Mouse (Mus musculus): ENCODE data around the gene Dot1l. TPM values are rescaled to one million over a fixed set of nuclear protein-coding genes. Genes with fewer than 3 reads are reported as not detected.
A peak's percentile ranks its signal among the peaks of the same experiment; 100 is the strongest.

Dot1l gene
- polyA plus RNA-seq, 1 experiment from 2014 or later = 27.3 TPM

- no peaks in the 10 kb centered on the region for H3K9me3 ChIP-seq (ENCODE audit: control insufficient read depth, low read length)
- WGBS = 96% methylated on average over 2 of the region's 2 CpGs
- no peak overlapping the region for H3K4me2 ChIP-seq (ENCODE audit: low read depth, low read length)
- no peak overlapping the region for H3K4me3 ChIP-seq (ENCODE audit: low read depth, low read length)
- peaks cover 25% of the 10 kb centered on the region for H3K4me1 ChIP-seq (ENCODE audit: control insufficient read depth, insufficient read depth, low read length)
- no peak for ATAC-seq (ENCODE audit: low read depth)
- no peak overlapping the region for H3K27ac ChIP-seq (ENCODE audit: low read depth, low read length)
- no peak overlapping the region for H3K9ac ChIP-seq (replicated peaks; ENCODE audit: low read depth, low read length)
- H3K27me3 ChIP-seq (ENCODE audit: control insufficient read depth, insufficient read depth, low read length) = peaks cover under 1% of the 10 kb centered on the region; the same call in 1 of the 2 replicates
- H3K36me3 ChIP-seq (ENCODE audit: control insufficient read depth, insufficient read depth, low read length) = peaks cover 37% of the 10 kb centered on the region
Observed at GRCm38 (mm10) chr10:80804340-80804739, 49.3 kb downstream of the Dot1l start.

- Histone ChIP-seq H3K4me1 (ENCODE audit: control insufficient read depth, insufficient read depth, low read length) (peaks cover 21% of the 10 kb centered on the region), H3K9me3 (ENCODE audit: control insufficient read depth, low read length) (no peaks in the 10 kb centered on the region), H3K4me2 (ENCODE audit: low read depth, low read length) (no peak within 1 kb of the TSS), H3K36me3 (ENCODE audit: control insufficient read depth, insufficient read depth, low read length) (peaks cover 37% of the 10 kb centered on the region), H3K27me3 (ENCODE audit: control insufficient read depth, insufficient read depth, low read length) (peaks cover 3% of the 10 kb centered on the region), H3K27ac (ENCODE audit: low read depth, low read length) (no peak within 1 kb of the TSS), H3K4me3 (ENCODE audit: low read depth, low read length) (no peak within 1 kb of the TSS), H3K9ac (replicated peaks; ENCODE audit: low read depth, low read length) (no peak within 1 kb of the TSS)
- WGBS = 72% methylated on average over 6 of the region's 6 CpGs
- ATAC-seq (ENCODE audit: low read depth) = no peak
Observed at GRCm38 (mm10) chr10:80804916-80805315, 49.9 kb downstream of the Dot1l start, which contains the start of gene Amh. Gene Amh, plus strand, starts transcription at chr10:80805243.

- no peak for ATAC-seq (ENCODE audit: low read depth)
- H3K4me2 ChIP-seq (ENCODE audit: low read depth, low read length) = no peak overlapping the region
- no peak overlapping the region for H3K27ac ChIP-seq (ENCODE audit: low read depth, low read length)
- 85% methylated on average over 5 of the region's 5 CpGs for WGBS
- no peaks in the 10 kb centered on the region for H3K9me3 ChIP-seq (ENCODE audit: control insufficient read depth, low read length)
- peaks cover 6% of the 10 kb centered on the region for H3K27me3 ChIP-seq (ENCODE audit: control insufficient read depth, insufficient read depth, low read length)
- H3K36me3 ChIP-seq (ENCODE audit: control insufficient read depth, insufficient read depth, low read length) = peaks cover 37% of the 10 kb centered on the region
- H3K4me3 ChIP-seq (ENCODE audit: low read depth, low read length) = no peak overlapping the region
- H3K9ac ChIP-seq (replicated peaks; ENCODE audit: low read depth, low read length) = no peak overlapping the region
- peaks cover 17% of the 10 kb centered on the region for H3K4me1 ChIP-seq (ENCODE audit: control insufficient read depth, insufficient read depth, low read length)
Observed at GRCm38 (mm10) chr10:80805322-80805721, 50.3 kb downstream of the Dot1l start.

- Histone ChIP-seq H3K9me3 (ENCODE audit: control insufficient read depth, low read length) (no peaks in the 10 kb centered on the region), H3K4me3 (ENCODE audit: low read depth, low read length) (no peak overlapping the region), H3K4me1 (ENCODE audit: control insufficient read depth, insufficient read depth, low read length) (peaks cover 17% of the 10 kb centered on the region), H3K4me2 (ENCODE audit: low read depth, low read length) (no peak overlapping the region), H3K27me3 (ENCODE audit: control insufficient read depth, insufficient read depth, low read length) (peaks cover 8% of the 10 kb centered on the region), H3K36me3 (ENCODE audit: control insufficient read depth, insufficient read depth, low read length) (peaks cover 35% of the 10 kb centered on the region), H3K9ac (replicated peaks; ENCODE audit: low read depth, low read length) (no peak overlapping the region), H3K27ac (ENCODE audit: low read depth, low read length) (no peak overlapping the region)
- WGBS = 14% methylated on average over 3 of the region's 3 CpGs
- ATAC-seq (ENCODE audit: low read depth) = peak; percentile 24; the same call in 1 of the 2 replicates
Observed at GRCm38 (mm10) chr10:80805925-80806324, 50.9 kb downstream of the Dot1l start.

- no peak for ATAC-seq (ENCODE audit: low read depth)
- WGBS = 41% methylated on average over 34 of the region's 34 CpGs
- Histone ChIP-seq H3K4me3 (ENCODE audit: low read depth, low read length) (peak overlapping the region; percentile 48), H3K4me2 (ENCODE audit: low read depth, low read length) (peak overlapping the region; percentile 96), H3K27me3 (ENCODE audit: control insufficient read depth, insufficient read depth, low read length) (peaks cover 8% of the 10 kb centered on the region), H3K27ac (ENCODE audit: low read depth, low read length) (peak overlapping the region; percentile 90), H3K9ac (replicated peaks; ENCODE audit: low read depth, low read length) (peak overlapping the region; percentile 71), H3K4me1 (ENCODE audit: control insufficient read depth, insufficient read depth, low read length) (peaks cover 17% of the 10 kb centered on the region), H3K9me3 (ENCODE audit: control insufficient read depth, low read length) (no peaks in the 10 kb centered on the region), H3K36me3 (ENCODE audit: control insufficient read depth, insufficient read depth, low read length) (peaks cover 31% of the 10 kb centered on the region)
Observed at GRCm38 (mm10) chr10:80806341-80807056, 51.5 kb downstream of the Dot1l start.

GRCm38 (mm10) chr10:80807057-80807627, 52.1 kb downstream of the Dot1l start:
- Histone ChIP-seq H3K9me3 (ENCODE audit: control insufficient read depth, low read length) (no peaks in the 10 kb centered on the region), H3K4me3 (ENCODE audit: low read depth, low read length) (peak overlapping the region; percentile 48), H3K27ac (ENCODE audit: low read depth, low read length) (peak overlapping the region; percentile 90), H3K9ac (replicated peaks; ENCODE audit: low read depth, low read length) (peak overlapping the region; percentile 71), H3K4me2 (ENCODE audit: low read depth, low read length) (peak overlapping the region; percentile 96), H3K27me3 (ENCODE audit: control insufficient read depth, insufficient read depth, low read length) (peaks cover 8% of the 10 kb centered on the region), H3K4me1 (ENCODE audit: control insufficient read depth, insufficient read depth, low read length) (peaks cover 17% of the 10 kb centered on the region), H3K36me3 (ENCODE audit: control insufficient read depth, insufficient read depth, low read length) (peaks cover 25% of the 10 kb centered on the region)
- WGBS = under 1% methylated on average over 57 of the region's 58 CpGs
- ATAC-seq (ENCODE audit: low read depth) = peak; percentile 83

GRCm38 (mm10) chr10:80808099-80808984, 53.3 kb downstream of the Dot1l start:
- Histone ChIP-seq H3K4me2 (ENCODE audit: low read depth, low read length) (peak overlapping the region; percentile 21; the same call in 1 of the 2 replicates), H3K9ac (replicated peaks; ENCODE audit: low read depth, low read length) (peak overlapping the region; percentile 28; the same call in 1 of the 2 replicates), H3K9me3 (ENCODE audit: control insufficient read depth, low read length) (no peaks in the 10 kb centered on the region), H3K4me3 (ENCODE audit: low read depth, low read length) (no peak overlapping the region), H3K36me3 (ENCODE audit: control insufficient read depth, insufficient read depth, low read length) (peaks cover 13% of the 10 kb centered on the region; the same call in 1 of the 2 replicates), H3K27me3 (ENCODE audit: control insufficient read depth, insufficient read depth, low read length) (peaks cover 8% of the 10 kb centered on the region), H3K4me1 (ENCODE audit: control insufficient read depth, insufficient read depth, low read length) (peaks cover 17% of the 10 kb centered on the region), H3K27ac (ENCODE audit: low read depth, low read length) (no peak overlapping the region)
- 22% methylated on average over 40 of the region's 40 CpGs for WGBS
- ATAC-seq (ENCODE audit: low read depth) = no peak

GRCm38 (mm10) chr10:80808985-80809632, 54.1 kb downstream of the Dot1l start:
- ATAC-seq (ENCODE audit: low read depth) = no peak
- H3K27ac ChIP-seq (ENCODE audit: low read depth, low read length) = no peak overlapping the region
- H3K9ac ChIP-seq (replicated peaks; ENCODE audit: low read depth, low read length) = peak overlapping the region; percentile 28; the same call in 1 of the 2 replicates
- H3K27me3 ChIP-seq (ENCODE audit: control insufficient read depth, insufficient read depth, low read length) = peaks cover 8% of the 10 kb centered on the region
- no peaks in the 10 kb centered on the region for H3K9me3 ChIP-seq (ENCODE audit: control insufficient read depth, low read length)
- peak overlapping the region; percentile 21; the same call in 1 of the 2 replicates for H3K4me2 ChIP-seq (ENCODE audit: low read depth, low read length)
- 9% methylated on average over 18 of the region's 18 CpGs for WGBS
- H3K36me3 ChIP-seq (ENCODE audit: control insufficient read depth, insufficient read depth, low read length) = peaks cover 5% of the 10 kb centered on the region; the same call in 1 of the 2 replicates
- no peak overlapping the region for H3K4me3 ChIP-seq (ENCODE audit: low read depth, low read length)
- peaks cover 17% of the 10 kb centered on the region for H3K4me1 ChIP-seq (ENCODE audit: control insufficient read depth, insufficient read depth, low read length)
